Mouse (Mus musculus) gastrocnemius, postnatal 10 days (tissue): ENCODE measurements at regions not wholly inside any gene's neighbourhood (a gene's known extent, or its start where the extent isn't known, plus 50 kb on each side); places are given as distances from the start of the nearest gene placed in this dataset.
"Not testable (repeated sequence)": the region's sequence is repeated elsewhere in the genome, so short reads cannot be mapped to it uniquely, and the experiment has no call there.

ENCODE experiments used
- DNase-seq: peaks from one replicate; pipeline ENCODE4 v3.0.0; 2021; ENCODE audit warnings: mixed read lengths

DNA sequence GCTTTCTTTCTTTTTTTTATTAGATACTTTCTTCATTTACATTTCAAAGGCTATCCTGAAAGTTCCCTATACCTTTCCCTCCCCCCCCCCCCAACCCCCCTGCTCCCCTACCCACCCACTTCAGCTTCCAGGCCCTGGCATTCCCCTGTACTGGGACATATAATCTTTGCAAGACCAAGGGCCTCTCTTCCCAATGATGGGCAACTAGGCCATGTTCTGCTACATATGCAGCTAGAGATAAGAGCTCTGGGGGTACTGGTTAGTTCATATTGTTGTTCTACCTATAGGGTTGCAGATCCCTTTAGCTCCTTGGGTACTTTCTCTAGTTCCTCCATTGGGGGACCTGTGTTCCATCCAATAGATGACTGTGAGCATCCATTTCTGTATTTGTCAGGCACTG lies 55.6 kb upstream of the Slc1a3 start:
- DNase-seq: not testable (repeated sequence)

DNA sequence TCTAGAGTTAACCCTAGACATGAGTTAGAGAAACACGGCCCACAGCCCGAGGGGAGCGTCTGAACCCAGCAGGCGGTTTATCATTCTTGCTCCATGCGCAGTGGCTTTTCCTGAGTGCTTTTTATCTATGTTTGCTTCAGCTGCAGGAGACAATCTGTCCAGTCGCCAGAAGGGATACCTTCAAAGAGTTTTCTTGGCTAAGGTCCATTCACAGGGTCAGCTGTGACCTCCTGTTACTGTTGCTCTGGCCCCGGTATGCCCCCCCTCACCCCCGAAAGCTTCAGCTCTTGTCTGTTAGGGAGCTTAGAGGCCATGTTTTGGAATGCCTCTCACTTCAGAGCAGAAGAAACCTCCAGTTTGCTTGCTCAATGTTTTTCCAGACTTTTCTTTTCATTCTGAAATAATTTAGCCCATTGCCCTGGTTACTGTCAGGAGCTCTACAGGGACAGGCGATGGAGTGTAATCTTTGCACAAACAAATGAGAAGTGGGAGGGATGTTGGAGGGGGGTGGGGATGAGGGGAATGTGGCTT lies 51.2 kb upstream of the Slc1a3 start:
- DNase-seq: no peak

DNA sequence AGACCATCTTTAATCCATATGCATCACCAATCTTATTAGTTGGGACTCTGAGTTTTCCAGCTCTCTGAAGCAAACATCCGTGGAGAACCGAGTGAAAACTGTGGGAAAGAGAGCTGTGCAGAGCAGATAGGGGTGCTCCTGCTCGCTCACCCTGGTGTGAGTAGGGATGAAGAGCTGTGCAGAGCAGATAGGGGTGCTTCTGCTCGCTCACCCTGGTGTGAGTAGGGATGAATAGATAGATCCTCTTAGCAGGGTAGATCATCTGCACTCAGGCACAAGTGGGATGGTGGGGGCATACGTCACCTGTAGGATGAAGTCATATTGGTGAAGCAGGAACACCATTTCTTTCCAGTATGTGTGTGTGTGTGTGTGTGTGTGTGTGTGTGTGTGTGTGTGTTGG lies 50.6 kb upstream of the Slc1a3 start:
- no peak for DNase-seq
